Mouse (Mus musculus) layer of hippocampus, postnatal 36 days (tissue): ENCODE results near the gene Dock6. TPM values are rescaled to one million over a fixed set of nuclear protein-coding genes. Genes with fewer than 3 reads are reported as not detected.
A peak's percentile ranks its signal among the peaks of the same experiment; 100 is the strongest.
"Not testable (repeated sequence)": the region's sequence is repeated elsewhere in the genome, so short reads cannot be mapped to it uniquely, and the experiment has no call there.

ENCODE experiments used
- DNase-seq, 2 experiments: peaks; one replicate each; pipeline ENCODE4 v3.0.0; 2022
- total RNA-seq, 2 experiments: library from RNA; stranded (reverse); gene quantifications; 2 replicates each; pipeline ENCODE4 v1.2.3; 2021

The Dock6 gene
- total RNA-seq = 10 to 100 TPM; 14.1 to 15.0 TPM

GRCm38 (mm10) chr9:21852128-21853091 lies at the start of gene Dock6:
Gene Dock6, minus strand, starts transcription at chr9:21852635.
- peak; percentile 74 to 77 for DNase-seq

GRCm38 (mm10) chr9:21901223-21901820 lies 48.9 kb upstream of the Dock6 start:
- peak; percentile 57 to 66 for DNase-seq

DNA sequence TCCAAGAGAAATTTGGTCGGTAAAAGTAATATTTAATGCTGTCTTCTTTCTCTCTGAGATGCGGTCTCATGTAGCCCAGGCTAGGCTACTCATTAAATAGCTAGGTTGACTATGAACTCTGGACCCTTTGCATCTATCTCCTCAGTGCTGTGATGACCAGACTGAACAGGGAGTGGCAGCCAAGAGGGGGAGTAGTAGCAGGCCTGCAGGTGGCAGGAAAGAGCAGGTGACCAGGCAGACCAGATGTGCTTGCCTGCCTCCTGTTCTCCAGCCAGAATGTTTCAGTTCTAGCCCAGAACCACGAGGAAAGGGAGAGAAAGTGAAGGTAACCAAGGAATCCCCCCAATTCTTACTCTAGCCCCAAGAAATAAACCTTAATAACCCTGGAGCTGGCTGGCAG lies 36.8 kb upstream of the Dock6 start:
- DNase-seq = no peak

DNA sequence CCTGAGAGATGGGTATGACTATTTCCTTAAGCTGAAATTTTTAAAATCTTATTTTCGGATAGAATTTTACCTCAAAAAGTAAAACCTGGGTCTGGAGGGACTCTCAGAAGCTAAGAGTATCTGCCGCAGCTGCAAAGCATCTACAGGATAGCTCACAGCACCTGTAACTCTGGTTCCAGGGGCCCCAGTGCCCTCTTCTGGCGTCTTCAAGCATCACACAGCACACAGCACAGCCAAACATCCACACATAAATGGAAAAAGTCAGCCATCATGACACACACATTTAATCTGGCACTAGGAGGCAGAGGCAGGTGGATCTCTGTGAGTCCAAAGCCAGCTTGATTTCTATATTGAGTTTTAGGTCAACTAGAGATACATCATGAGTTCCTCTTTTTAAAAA lies 24.2 kb upstream of the Dock6 start:
- DNase-seq = no peak

- no peak for DNase-seq
These were observed 19.8 kb upstream of the Dock6 start for GRCm38 (mm10) chr9:21872204-21872603.

DNA sequence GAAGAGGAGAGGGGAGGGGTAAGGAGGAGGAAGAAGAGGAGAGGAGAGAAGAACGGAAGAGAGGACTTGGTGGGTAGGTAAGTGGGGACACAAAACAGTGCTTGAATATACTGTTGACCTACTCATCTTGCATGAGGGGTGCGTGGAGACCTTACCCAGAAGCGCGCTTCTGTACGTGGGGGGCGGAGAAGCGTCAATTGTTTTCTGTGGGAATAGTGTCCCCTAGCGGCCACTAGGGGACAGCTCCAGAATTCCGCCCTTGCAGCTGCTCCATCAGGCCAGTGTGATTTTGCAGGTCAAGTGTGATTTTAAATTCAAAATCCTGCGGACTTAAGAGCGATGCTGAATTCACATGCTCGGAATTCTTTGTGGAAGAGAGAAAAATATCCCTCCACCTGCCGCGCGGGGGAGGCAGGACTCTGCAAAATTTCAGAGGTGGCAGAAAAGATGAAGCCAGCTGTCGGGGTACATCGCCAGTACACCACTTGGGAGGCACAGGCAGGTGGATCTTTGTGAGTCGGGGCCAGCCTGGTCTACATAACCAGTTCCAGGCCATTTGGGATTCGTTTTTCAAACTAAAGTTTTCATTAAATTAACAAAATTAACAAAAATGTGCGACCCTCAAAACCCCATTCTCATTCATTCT lies 18.6 kb upstream of the Dock6 start:
- peak; percentile 36 to 40 for DNase-seq

DNA sequence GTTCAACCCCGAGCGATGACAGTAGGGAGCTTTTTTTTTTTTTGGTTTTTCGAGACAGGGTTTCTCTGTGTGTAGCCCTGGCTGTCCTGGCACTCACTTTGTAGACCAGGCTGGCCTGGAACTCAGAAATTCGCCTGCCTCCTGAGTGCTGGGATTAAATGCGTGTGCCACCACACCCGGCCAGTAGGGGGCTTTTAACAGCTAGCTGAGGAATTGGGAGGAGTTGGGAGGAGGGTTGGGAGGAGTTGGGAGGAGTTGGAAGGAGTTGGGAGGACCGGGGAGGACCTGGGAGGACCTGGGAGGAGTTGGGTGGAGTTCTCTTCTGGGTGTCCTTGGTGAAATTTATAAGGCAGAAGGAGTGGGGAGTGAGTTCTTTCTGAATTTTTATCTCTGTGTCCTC lies 16.9 kb upstream of the Dock6 start:
- DNase-seq = peak; percentile 31 to 50

DNA sequence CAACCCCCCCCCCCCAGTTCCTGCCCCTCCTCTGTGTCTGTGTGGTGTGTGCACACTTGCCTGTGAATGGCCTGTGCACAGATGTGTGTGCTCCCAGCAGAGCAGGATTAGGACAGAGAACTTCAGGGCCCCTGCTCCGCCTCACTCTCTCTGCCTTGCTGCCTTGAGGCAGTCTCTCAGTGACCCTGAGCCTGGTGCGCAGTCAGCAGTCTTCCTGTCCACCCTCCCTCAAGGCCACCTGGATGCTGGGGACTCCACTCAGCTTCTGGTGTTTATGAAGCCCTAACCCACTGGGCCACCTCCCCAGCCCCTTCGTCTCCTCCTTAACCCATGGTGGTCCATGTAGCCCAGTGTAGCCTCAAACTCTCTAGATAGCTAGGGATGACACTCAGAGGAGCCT lies 15.3 kb upstream of the Dock6 start:
- no peak for DNase-seq

- no peak for DNase-seq
These were observed 14.2 kb upstream of the Dock6 start for GRCm38 (mm10) chr9:21866641-21867040.

DNA sequence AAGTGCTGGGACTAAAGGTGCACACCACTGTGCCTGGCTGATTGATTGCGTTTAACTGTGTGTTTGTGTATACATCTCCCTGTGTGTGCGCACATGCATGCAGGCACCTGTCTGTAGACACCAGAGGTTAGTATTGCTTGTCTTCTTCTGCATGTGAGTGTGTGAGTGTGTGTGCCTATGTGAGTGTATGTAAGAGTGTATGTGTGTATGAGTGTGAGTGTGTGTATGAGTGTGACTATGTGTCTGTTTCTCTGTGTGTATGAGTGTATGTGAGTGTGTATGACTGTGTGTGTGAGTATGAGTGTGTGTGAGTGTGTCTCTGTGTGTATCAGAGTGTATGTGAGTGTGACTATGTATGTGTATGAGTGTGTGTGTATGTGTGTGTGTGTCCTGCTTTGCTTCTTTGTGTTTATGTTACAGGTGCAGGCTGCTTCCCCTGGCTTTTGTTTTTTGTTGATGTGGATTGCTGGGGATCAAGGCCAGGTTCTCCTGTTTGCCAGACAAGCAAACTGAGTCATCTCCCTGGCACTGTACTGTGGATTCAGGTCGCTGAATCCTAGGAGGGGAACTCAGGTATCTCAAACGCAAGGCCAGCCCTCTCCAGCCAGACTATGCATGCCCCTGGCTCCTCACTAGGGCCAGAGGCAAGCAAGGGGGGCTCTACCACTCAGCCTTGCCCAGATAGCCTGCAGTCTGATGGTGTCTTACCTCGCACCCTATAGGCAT lies 13.4 kb upstream of the Dock6 start:
- no peak for DNase-seq

DNA sequence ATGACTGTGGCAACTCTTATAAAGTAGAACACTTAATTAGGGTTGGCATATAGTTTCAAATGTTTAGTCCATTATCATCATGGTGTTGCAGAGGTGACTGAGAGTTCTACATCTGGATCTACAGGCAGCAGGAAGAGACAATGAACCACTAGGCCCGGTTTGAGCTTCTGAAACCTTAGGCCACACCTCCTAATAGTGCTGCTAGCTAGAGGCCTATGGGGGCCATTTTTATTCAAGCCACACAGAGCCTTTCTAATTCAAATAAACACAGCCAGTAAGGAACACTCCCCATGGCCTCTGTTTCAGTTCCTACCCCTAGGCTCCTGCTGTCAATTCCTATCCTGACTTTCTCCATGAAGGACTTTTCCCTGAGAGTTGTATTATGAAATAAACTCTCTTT lies 9.7 kb upstream of the Dock6 start:
- DNase-seq = no peak

DNA sequence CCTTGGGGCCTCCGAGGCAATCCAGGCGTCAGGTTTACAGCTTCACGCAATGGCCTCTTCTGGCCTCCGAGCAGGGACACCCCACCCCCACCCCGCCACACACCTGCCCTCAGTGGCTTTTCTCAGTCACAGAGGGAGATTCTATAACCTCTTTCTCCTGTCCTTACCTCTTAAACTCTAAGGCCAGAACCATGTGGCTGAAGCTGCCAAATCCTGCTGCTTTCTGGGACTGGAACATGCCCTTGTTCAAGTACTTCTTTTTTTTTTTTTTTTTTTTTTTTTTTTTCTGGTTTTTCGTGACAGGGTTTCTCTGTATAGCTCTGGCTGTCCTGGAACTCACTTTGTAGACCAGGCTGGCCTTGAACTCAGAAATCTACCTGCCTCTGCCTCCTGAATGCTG lies 7.9 kb upstream of the Dock6 start:
- DNase-seq = not testable (repeated sequence)

DNA sequence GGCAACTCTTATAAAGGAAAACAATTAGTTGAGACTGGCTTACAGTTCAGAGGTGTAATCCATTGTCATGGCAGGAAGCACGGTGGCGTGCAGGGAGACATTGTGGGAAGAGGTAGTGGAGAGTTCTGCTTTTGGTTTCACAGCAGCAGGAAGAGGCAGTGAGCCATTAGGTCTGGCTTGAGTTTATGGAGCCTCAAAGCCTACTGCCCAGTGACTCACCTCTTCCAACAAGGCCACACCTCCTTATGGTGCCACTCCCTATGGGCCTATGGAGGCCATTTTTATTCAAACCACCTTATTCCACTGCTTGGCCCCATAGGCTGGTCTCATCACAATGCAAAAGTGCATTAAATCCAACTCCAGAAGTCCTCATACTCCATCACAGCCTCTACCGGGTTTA lies 7.2 kb upstream of the Dock6 start:
- no peak for DNase-seq

DNA sequence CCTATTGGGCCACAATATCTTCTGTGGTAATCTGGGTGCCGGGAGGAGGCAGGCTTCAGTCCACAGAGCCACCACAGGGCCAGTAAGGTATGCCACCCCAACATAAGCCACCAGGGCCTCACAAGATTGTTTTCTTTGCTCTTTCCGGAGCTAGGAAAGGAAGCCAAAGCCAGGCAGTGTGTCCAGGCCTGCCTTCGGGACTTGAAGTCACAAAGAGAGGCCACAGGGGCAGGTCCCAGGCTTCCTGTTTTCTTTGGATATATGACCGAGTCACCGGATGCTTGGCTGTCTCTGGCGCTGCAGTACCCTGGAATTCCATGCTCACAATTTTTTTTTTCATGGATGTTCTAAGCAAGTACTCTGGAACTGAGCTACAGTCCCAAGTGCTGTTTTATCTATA lies 5.6 kb upstream of the Dock6 start:
- no peak for DNase-seq

DNA sequence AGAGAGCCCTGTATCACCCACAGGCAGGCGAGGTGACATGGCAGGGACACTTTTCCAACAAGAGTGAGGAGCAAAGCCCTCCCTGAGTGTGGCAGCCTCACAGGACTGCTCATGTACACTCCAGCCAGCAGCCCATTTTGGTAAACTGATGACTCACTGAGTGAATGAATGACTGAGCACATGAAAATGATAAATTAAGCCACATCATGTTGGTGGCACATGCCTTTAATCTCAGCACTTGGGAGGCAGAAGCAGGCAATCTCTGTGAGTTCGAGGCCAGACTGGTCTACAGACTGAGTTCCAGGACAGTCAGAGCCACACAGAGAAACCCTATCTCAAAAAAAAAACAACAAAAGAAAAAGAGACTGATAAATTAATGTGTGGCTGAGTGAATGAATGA lies 5.1 kb upstream of the Dock6 start:
- DNase-seq = no peak

GRCm38 (mm10) chr9:21854894-21855293 lies 2.5 kb upstream of the Dock6 start:
- DNase-seq = no peak

DNA sequence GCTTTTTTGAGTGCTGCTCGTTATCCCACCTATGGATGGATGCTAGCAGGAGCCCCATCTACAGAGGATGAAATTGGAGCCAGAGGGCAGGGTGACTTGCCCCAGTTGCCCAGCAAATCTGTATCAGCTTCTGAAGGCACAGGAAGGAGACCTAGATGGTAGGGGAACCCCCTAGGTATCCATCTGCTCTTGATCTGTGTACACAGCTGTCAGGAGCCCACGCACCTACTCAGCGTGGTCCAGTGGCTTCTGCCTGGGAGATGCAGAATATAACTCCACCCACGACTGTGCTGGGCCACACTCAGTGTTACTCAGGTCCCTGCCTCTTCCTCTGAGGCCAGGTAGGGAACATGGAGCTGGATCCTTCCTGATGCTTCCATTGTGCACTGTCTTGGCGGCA lies 1.5 kb upstream of the Dock6 start:
- DNase-seq = no peak

DNA sequence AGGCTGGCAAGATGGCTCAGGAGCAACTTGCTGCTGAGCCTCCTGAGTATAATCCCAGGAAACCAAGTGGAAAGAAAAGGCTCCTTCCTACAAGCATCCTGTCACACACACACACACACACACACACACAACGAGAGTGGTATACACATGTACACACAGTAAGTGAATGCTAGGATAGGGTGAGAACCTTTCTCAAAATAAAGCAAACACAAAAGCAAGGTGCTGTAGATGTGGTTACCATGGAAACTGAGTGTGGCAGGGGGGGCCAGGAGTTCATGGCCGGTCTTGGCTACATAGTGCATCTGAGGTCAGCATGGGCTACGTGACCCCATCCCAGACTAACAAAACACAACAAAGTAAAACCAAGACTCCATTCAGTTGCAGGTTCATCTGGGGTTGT lies 1.4 kb downstream of the Dock6 start:
- no peak for DNase-seq

DNA sequence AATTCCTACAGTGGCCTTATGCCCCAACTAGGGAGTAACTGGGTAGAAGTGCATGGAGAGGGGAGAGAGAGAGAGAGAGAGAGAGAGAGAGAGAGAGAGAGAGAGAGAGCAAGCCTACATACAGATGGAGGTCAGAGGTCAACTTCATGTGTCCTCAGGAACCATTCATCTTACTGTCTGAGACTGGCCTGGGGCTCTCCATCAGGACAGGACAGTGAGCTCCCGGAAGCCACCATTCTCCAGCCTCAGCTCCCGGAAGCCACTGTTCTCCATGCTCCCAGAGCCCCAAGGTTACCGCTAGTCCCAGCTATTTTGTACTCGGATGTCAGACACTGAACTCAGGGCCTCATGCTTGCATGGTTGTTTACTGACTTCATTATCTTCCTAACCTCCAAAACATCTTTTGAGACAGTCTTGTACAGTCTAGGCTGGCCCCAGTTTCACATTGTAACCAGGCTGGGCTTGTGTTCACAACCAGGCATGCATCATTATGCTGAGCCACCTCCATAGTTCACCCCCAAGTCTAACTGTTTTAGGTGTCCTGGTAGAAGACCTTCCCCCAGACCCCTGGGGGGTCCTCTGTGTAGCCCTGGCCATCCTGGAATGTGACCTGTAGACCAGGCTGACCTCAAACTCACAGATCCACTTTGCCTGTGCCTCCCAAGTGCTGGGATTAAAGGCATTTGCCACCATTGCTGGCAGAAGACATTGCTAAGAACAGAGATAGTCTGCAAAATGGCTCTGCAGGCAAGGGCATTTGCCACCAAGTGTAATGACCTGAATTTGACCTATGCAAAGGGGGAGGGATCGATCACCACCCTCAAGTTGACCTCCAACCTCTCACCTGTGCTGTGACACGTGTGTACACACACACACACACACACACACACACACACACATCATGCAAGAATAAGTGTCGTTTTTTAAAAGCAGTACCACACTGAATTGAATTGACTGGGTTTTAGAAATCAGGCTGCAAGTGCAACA lies 2.5 kb downstream of the Dock6 start:
- DNase-seq = no peak

DNA sequence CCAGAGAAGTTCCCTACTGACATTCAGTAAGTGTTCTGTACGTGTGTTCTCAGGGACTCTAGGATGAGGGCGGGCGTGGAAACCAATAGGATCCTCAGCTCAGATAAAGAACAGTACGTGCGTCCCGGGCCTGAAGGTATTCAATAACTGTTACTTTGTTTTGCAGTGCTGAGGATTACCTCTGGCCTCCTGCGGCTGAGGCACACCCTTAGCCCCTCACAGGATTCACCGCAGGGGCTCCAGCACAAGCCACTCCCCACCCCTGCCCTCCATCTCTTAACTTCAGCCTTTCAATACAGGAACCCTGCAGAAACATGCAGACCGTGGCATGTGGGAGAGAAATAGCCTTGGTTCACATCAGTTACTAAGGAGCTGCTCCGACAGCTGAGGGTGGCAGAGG lies 4.5 kb downstream of the Dock6 start:
- no peak for DNase-seq

- no peak for DNase-seq
These were observed 5.0 kb downstream of the Dock6 start for GRCm38 (mm10) chr9:21847425-21847824.
